Mouse (Mus musculus): ENCODE measurements around the gene 4930519G04Rik.

GRCm38 (mm10) chr5:114858582-114858981 lies 5.1 kb downstream of the 4930519G04Rik start, which contains the start of gene Gm9936:
- TF ChIP-seq POLR2A (IDR thresholded peaks at IDR 0.05; ENCODE audit: control insufficient read depth, low read depth, low read length) (no peak), CTCF (IDR thresholded peaks at IDR 0.05; ENCODE audit: control insufficient read depth, insufficient read depth, insufficient replicate concordance, low read depth, low read length) (no peak)
